Mouse (Mus musculus) forebrain, postnatal 0 days (tissue): Measurements from ENCODE around the gene Ebi3. TPM values are rescaled to one million over a fixed set of nuclear protein-coding genes. Genes with fewer than 3 reads are reported as not detected.

Experiments
- ATAC-seq: fragments of 200-750 bp; cut with Nextera tagmentation; 2 replicates; pipeline ENCODE4 v1.8.0; 2017; ENCODE audit warnings: mild to moderate bottlenecking, moderate library complexity
- DNase-seq: peaks from one replicate; pipeline ENCODE4 v3.0.0-alpha.2; 2015
- H3K27ac ChIP-seq: fragments of 300-500 bp; sonication (generic); 2 replicates; pipeline ENCODE4 v1.5.1; 2014; ENCODE audit warnings: low read depth, mild to moderate bottlenecking, antibody characterized with exemption, low read length, moderate library complexity, mixed read lengths
- H3K27me3 ChIP-seq: fragments of 300-500 bp; sonication (generic); 2 replicates; pipeline ENCODE4 v1.6.1; 2014; ENCODE audit warnings: mild to moderate bottlenecking, low read length, mixed read lengths; ENCODE audit not compliant: insufficient read depth
- H3K36me3 ChIP-seq: fragments of 300-500 bp; sonication (generic); 2 replicates; pipeline ENCODE4 v1.6.1; 2014; ENCODE audit warnings: mild to moderate bottlenecking, moderate library complexity; ENCODE audit not compliant: insufficient read depth
- H3K4me1 ChIP-seq: fragments of 300-500 bp; sonication (generic); 2 replicates; pipeline ENCODE4 v1.6.1; 2014; ENCODE audit warnings: antibody characterized with exemption; ENCODE audit not compliant: insufficient read depth
- H3K4me2 ChIP-seq: fragments of 300-500 bp; sonication (generic); 2 replicates; pipeline ENCODE4 v1.6.1; 2014; ENCODE audit warnings: low read depth, mild to moderate bottlenecking, moderate library complexity
- H3K4me3 ChIP-seq: fragments of 300-500 bp; sonication (generic); 2 replicates; pipeline ENCODE4 v1.5.1; 2014; ENCODE audit warnings: low read depth, low read length, mixed read lengths
- H3K9ac ChIP-seq: fragments of 300-500 bp; sonication (generic); 2 replicates; pipeline ENCODE4 v1.6.1; 2014; ENCODE audit warnings: mild to moderate bottlenecking
- H3K9me3 ChIP-seq: fragments of 300-500 bp; sonication (generic); 2 replicates; pipeline ENCODE4 v1.6.1; 2016; ENCODE audit warnings: low read length
- CTCF ChIP-seq: sonication (generic); IDR thresholded peaks from 2 replicates; pipeline ENCODE4 v1.5.1; 2016; ENCODE audit warnings: antibody characterized with exemption, control low read depth, low read depth
- WGBS: fragments of 180-500 bp; shearing (Covaris S2); extraction: QIAGEN DNeasy Blood & Tissue Kit; methylation state at CpG from one replicate; pipeline ENCODE4 v1.1.7; 2014; 5-methylcytosine and 5-hydroxymethylcytosine counted together
- polyA plus RNA-seq: library from polyadenylated mRNA; unstranded; fragments of >200 nt; fragmentation: Nextera tagmentation; extraction: Ambion mirVana; gene quantifications from 2 replicates; pipeline ENCODE4 v1.2.1, GENCODE M21; 2015
- total RNA-seq: library from RNA; depleted of rRNA; stranded (reverse); fragments of >200 nt; gene quantifications from 2 replicates; pipeline ENCODE4 v1.2.3, GENCODE M21; 2014; rRNA removed

The Ebi3 gene
- total RNA-seq (2.1 and 3.4 TPM in 2 replicates), polyA plus RNA-seq (6.4 and 7.7 TPM in 2 replicates)

DNA sequence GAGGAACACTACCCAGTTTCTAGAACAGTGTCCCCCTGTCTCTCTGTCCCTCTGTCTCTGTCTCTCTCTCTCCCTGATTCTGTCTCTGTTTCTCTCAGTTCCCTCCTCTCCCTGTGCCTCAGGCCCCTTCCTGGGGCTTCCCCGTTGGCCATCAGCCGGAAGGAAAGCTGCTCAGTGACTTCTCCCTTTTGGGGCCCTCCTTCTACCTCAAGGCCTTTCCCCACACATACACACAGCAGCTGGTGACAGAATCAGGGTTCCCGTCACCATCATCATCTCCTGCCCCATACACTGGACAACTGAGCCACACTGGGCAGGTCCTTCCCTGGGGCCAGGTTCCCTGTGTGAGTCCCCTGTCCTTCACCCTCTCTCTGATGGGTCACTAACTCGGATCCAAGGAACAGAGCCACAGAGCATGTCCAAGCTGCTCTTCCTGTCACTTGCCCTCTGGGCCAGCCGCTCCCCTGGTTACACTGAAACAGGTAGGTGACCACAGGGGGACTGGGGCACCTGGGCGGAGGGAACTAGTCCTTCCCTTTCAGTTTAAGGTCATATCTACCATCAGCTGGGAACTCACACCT lies at the start of gene Ebi3:
Gene Ebi3, plus strand, starts transcription at position 194 of the 581 bp plus-strand sequence.
- 86% methylated on average over 6 of the region's 6 CpGs for WGBS
- no peak for TF ChIP-seq CTCF
- DNase-seq (no peak), ATAC-seq (no peak)
- Histone ChIP-seq H3K4me1 (peaks cover 6% of the 10 kb centered on the region), H3K27ac (no peak within 1 kb of the TSS), H3K36me3 (no peaks in the 10 kb centered on the region), H3K9ac (no peak within 1 kb of the TSS), H3K9me3 (no peaks in the 10 kb centered on the region), H3K4me3 (no peak within 1 kb of the TSS), H3K4me2 (no peak within 1 kb of the TSS), H3K27me3 (no peaks in the 10 kb centered on the region)

DNA sequence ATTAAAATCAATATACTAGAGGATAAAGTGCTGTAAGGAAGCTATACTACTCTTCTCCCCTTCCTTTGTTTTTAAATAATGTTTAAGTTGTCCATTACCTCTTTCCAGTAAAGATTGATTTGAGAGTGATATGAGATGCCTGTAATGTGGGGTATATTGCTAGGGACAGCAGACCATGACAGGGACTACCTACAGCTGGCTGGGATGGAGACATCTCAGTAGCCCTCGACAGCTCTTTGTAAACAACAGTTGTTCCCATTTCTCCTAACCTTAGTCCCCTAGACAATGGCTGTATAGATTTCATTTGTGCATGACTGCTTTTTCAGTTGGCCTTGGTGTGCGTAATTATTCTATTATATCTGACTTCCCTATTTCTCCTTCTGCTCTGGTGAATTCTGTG lies 49.4 kb upstream of the Ebi3 start:
- Histone ChIP-seq H3K36me3 (peaks cover 5% of the 10 kb centered on the region), H3K27me3 (no peaks in the 10 kb centered on the region), H3K4me3 (no peak overlapping the region), H3K4me1 (no peaks in the 10 kb centered on the region), H3K9me3 (0 out of 2 replicates have a peak, but pooled peaks cover 8% of the 10 kb centered on the region), H3K27ac (no peak overlapping the region), H3K9ac (no peak overlapping the region), H3K4me2 (no peak overlapping the region)
- DNase-seq (no peak), ATAC-seq (no peak)
- no peak for TF ChIP-seq CTCF
- WGBS, result 73% methylated on average over 2 of the region's 2 CpGs

DNA sequence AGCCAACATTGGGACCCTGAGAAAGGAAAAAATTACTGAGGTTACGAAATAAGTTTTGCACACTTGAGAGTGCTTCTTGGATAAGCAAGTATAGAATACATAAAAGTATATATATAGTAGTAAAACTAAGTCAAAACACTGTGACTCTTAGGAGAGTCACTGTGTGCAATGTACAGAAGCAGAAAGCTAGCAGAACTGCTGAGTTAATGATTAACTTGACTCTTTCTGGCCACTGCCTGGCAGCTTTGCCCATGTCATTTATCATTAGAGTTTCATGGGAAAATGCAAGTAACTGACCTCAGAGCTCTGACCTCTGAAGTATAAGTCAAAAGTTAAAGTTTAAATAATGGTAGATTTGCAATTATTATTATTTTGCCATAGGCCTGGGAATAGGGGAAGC lies 48.8 kb upstream of the Ebi3 start:
- Histone ChIP-seq H3K4me2 (no peak overlapping the region), H3K27ac (no peak overlapping the region), H3K4me3 (no peak overlapping the region), H3K36me3 (no peaks in the 10 kb centered on the region), H3K27me3 (no peaks in the 10 kb centered on the region), H3K4me1 (no peaks in the 10 kb centered on the region), H3K9ac (no peak overlapping the region), H3K9me3 (0 out of 2 replicates have a peak, but pooled peaks cover 3% of the 10 kb centered on the region)
- ATAC-seq, result no peak
- 91% methylated on average over 1 of the region's 1 CpGs for WGBS
- no peak for TF ChIP-seq CTCF
- DNase-seq, result no peak

DNA sequence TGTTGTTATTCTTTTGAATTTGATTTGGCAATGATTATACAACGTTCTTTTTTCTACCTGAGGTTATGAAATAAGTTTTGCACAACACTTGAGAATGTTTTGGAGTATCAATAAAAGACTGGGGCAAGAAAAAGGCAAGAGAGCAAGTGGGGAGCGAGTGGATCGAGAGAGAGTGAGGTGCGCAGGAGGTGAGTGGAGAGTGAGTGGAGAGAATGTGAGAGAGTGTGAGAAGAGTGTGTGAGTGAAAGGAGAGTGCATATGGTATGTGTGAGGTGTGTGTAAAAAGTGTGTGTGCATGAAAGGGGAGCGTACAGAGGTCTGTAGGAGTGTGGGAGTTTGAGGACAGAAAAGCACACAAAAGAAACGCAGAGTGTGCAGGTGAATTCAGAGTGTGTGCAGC lies 48.3 kb upstream of the Ebi3 start:
- H3K4me2 ChIP-seq, result no peak overlapping the region
- no peak for DNase-seq
- WGBS, result 74% methylated on average over 6 of the region's 6 CpGs

DNA sequence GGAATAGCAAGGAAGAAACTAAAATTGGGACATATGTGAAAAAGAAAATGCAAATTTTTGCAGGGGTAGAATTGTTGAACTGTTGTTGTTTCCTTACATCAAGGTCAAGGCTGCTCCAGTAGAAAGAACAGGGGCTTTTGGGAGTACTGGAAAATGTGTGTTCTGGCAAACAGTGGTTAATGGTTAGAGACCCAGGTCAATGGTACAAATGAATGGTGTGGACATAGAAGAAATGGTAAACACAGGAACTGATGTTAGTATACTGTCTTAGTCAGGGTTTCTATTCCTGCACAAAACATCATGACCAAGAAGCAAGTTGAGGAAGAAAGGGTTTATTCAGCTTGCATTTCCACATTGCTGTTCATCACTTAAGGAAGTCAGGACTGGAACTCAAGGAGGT lies 45.8 kb upstream of the Ebi3 start:
- Histone ChIP-seq H3K9me3 (no peaks in the 10 kb centered on the region; the same call in 1 of the 2 replicates), H3K27ac (no peak overlapping the region), H3K27me3 (no peaks in the 10 kb centered on the region), H3K4me2 (no peak overlapping the region), H3K4me3 (no peak overlapping the region), H3K4me1 (no peaks in the 10 kb centered on the region), H3K36me3 (no peaks in the 10 kb centered on the region), H3K9ac (no peak overlapping the region)
- DNase-seq (no peak), ATAC-seq (no peak)
- TF ChIP-seq CTCF, result no peak

More for the DNA sequence above, 48.3 kb upstream of the Ebi3 start:
- Histone ChIP-seq H3K27ac (no peak overlapping the region), H3K4me3 (no peak overlapping the region), H3K27me3 (no peaks in the 10 kb centered on the region), H3K36me3 (no peaks in the 10 kb centered on the region), H3K9me3 (0 out of 2 replicates have a peak, but pooled peaks cover under 1% of the 10 kb centered on the region), H3K4me1 (no peaks in the 10 kb centered on the region), H3K9ac (no peak overlapping the region)
- ATAC-seq, result no peak
- no peak for TF ChIP-seq CTCF

DNA sequence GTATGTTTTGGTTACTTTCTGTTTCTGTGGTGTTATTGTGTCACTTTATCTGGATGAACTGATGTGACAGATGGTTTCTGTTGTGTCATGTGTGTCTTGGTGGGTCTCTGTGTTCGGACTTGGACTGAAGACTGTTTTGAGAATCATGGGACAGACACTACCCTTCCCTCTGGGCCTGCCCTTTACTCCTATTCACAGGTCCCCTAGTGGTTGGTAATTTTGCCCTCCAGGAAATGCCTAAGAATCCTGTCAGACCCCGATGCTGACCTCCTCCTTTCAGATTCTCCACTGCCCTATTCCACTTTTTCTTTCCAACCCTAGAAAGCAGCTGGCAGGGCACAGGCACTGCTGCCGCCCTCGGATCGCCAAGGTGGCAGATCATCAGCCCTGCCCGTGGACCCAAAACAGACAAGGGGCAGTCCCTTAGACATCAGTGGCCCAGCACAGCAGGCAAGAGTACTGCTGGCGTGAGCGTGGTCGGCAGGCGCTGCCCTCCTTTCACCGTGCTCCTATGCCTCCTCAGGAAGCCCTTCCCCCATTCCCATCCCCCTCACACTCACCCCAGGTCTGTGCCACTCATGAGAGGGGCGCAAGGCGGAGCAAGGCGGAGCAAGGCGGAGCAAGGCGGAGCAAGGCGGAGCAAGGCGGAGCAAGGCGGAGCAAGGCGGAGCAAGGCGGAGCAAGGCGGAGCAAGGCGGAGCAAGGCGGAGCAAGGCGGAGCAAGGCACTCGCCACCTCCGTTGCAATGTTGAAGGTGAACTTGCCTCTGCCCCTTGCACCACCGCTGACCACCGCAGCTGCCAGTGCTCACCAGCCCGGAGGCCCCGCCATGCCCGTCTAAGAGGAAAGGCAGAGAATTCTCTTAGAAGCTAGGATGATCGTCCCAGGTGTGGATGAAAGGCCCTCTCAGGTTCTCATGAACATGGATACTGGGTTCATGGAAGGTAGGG lies 20.6 kb upstream of the Ebi3 start:
- DNase-seq (peak; percentile 85), ATAC-seq (peak; percentile 99)
- Histone ChIP-seq H3K27me3 (no peaks in the 10 kb centered on the region), H3K9me3 (no peaks in the 10 kb centered on the region), H3K4me1 (peaks cover 3% of the 10 kb centered on the region; the same call in 1 of the 2 replicates), H3K9ac (peak overlapping the region; percentile 92), H3K27ac (peak overlapping the region; percentile 80), H3K4me3 (peak overlapping the region; percentile 62), H3K4me2 (peak overlapping the region; percentile 85), H3K36me3 (no peaks in the 10 kb centered on the region)
- peak; percentile 55 for TF ChIP-seq CTCF
- 1% methylated on average over 33 of the region's 33 CpGs for WGBS

DNA sequence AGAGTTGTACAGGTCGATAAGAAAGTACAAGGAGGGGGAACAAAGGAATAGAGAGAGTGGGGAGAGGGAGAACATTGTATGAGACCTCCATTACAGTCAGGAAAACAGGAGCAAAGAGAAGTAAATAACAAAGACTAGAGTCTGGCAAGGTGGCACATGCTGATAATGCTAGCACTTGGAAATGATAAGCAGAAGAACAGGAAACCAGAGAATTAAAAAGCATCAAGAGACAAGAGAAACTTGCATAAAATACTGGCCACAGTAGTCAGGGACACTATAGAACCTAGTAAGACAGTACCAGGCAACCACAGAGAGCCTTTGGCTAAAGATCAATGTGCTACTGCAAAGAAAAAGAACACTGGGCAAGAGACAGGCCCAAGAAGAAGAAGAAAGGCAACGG lies 19.8 kb upstream of the Ebi3 start:
- 77% methylated on average over 2 of the region's 2 CpGs for WGBS

More for the DNA sequence above, 19.8 kb upstream of the Ebi3 start:
- Histone ChIP-seq H3K4me3 (peak overlapping the region; percentile 62), H3K36me3 (no peaks in the 10 kb centered on the region), H3K27me3 (no peaks in the 10 kb centered on the region), H3K9ac (peak overlapping the region; percentile 92; the same call in 1 of the 2 replicates), H3K4me1 (peaks cover 3% of the 10 kb centered on the region; the same call in 1 of the 2 replicates), H3K27ac (no peak overlapping the region), H3K9me3 (no peaks in the 10 kb centered on the region), H3K4me2 (peak overlapping the region; percentile 85)
- no peak for ATAC-seq
- TF ChIP-seq CTCF, result no peak
- DNase-seq, result no peak
